Comparison of ENCODE assay signal across 8 mouse cellular contexts in the genomic region with DNA sequence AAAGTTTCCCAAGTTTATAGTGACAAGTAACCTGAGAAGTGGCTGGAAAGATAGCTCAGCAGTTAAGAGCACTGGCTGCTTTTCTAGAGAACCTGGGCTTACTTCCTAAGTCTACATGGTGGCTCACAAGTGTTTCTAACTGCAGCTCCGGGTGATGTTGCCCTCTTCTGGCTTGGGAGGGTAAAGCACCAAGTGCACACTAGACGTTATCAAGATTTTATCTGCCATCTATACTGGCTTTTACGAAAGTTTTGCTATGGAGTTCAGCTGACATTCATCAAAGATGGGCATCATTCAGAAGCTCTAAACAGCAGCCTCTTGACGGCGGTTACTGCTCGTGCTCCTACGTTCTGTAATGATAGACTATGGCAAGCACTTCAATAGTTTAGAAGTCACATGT. TPM values are rescaled to one million over a fixed set of nuclear protein-coding genes. Genes with fewer than 3 reads are reported as not detected.
DNase-seq lines count a peak whose midpoint lies in the region; ATAC-seq and TF ChIP-seq lines count a peak whose summit lies in the region.

No protein-coding gene starts in this region.

- ATAC-seq in midbrain, embryonic 16.5 days: peak; percentile 62; the same call in 1 of the 2 replicates

- H3K4me1 ChIP-seq in midbrain, embryonic 16.5 days (ENCODE audit: control insufficient read depth, insufficient read depth, low read length): peaks cover 8% of the 10 kb centered on the region

- H3K9me3 ChIP-seq in midbrain, embryonic 16.5 days (replicated peaks; ENCODE audit: control insufficient read depth, low read length, poor library complexity, severe bottlenecking): no peaks in the 10 kb centered on the region

- WGBS in midbrain, embryonic 16.5 days: 14% methylated on average over 7 of the region's 7 CpGs

- TF ChIP-seq CTCF in gastrocnemius, adult 2 months (IDR thresholded peaks at IDR 0.05): peak; percentile 88

- peak; percentile 42 to 45 for DNase-seq in urinary bladder, adult 18-20 months (ENCODE audit: low spot score in 2 of 2)
- DNase-seq in urinary bladder, postnatal 10 days (ENCODE audit: low spot score): no peak
- DNase-seq in cerebellum, postnatal 4 days (ENCODE audit: low spot score in 2 of 2): peak; percentile 47 to 73
- peak; percentile 77 for DNase-seq in gastrocnemius, adult 2 months
- peak; percentile 61 for DNase-seq in kidney, adult 11 months
- peak; percentile 38 to 63 for DNase-seq in left cerebral cortex, postnatal 36 days (ENCODE audit: low spot score in 2 of 2)
- DNase-seq in spleen, postnatal 14 days (ENCODE audit: low spot score in 2 of 2): peak; percentile 49 to 64

- no peaks in the 10 kb centered on the region for H3K27me3 ChIP-seq in midbrain, embryonic 16.5 days (ENCODE audit: control insufficient read depth, insufficient read depth, low read depth, low read length)

- peaks cover 11% of the 10 kb centered on the region for H3K36me3 ChIP-seq in midbrain, embryonic 16.5 days (ENCODE audit: control insufficient read depth, insufficient read depth, low read length)

- H3K4me3 ChIP-seq in gastrocnemius, adult 2 months: no peak overlapping the region
- no peak overlapping the region for H3K4me3 ChIP-seq in midbrain, embryonic 16.5 days (ENCODE audit: low read depth, low read length)

- peak overlapping the region; percentile 12; the same call in 1 of the 2 replicates for H3K27ac ChIP-seq in gastrocnemius, adult 2 months
- no peak overlapping the region for H3K27ac ChIP-seq in midbrain, embryonic 16.5 days (ENCODE audit: low read length)

- no peak overlapping the region for H3K9ac ChIP-seq in midbrain, embryonic 16.5 days (ENCODE audit: low read depth, low read length)

- no peak overlapping the region for H3K4me2 ChIP-seq in midbrain, embryonic 16.5 days (ENCODE audit: low read length)

- intact Hi-C loops in gastrocnemius, adult 2 months (cut with DNase I): loop anchor here (10.0 kb wide), 2 partner anchors 233 to 263 kb away; a partner anchor contains a TSS
- intact Hi-C loops in left cerebral cortex, postnatal 36 days (cut with DNase I): loop anchor here (2.0 to 10.0 kb wide), 4 partner anchors 99 to 373 kb away; no protein-coding TSS in a partner anchor

RNA-seq across cellular contexts. Expression of a gene that starts 2.9 kb away (rescaled TPM):
- 1 to 10 TPM; 5.2 to 7.6 TPM for total RNA-seq in gastrocnemius, adult 2 months (2021)
- 1 to 10 TPM; 7.1 to 7.4 TPM for total RNA-seq in left cerebral cortex, postnatal 36 days (2021)
- polyA plus RNA-seq in midbrain, embryonic 16.5 days (2015; fragmentation: Nextera tagmentation; extraction: Ambion mirVana): 19.2 and 19.9 TPM in 2 replicates

RNA-seq across cellular contexts. Expression of a gene that starts 14.1 kb away (rescaled TPM):
- 1 to 10 TPM; 6.2 to 7.6 TPM for total RNA-seq in gastrocnemius, adult 2 months (2021)
- total RNA-seq in left cerebral cortex, postnatal 36 days (2021): 10 to 100 TPM; 11.6 to 13.8 TPM
- 21.3 and 23.8 TPM in 2 replicates for polyA plus RNA-seq in midbrain, embryonic 16.5 days (2015; fragmentation: Nextera tagmentation; extraction: Ambion mirVana)

RNA-seq across cellular contexts. Expression of a gene that starts 15.2 kb away (rescaled TPM):
- 100 to 1,000 TPM; 239 to 294 TPM for total RNA-seq in gastrocnemius, adult 2 months (2021)
- total RNA-seq in left cerebral cortex, postnatal 36 days (2021): 100 to 1,000 TPM; 576 to 584 TPM
- 1,323 and 1,478 TPM in 2 replicates for polyA plus RNA-seq in midbrain, embryonic 16.5 days (2015; fragmentation: Nextera tagmentation; extraction: Ambion mirVana)

RNA-seq across cellular contexts. Expression of a gene that starts 29.0 kb away (rescaled TPM):
- under 1 TPM in 1 of 2 experiments, not detected in 1; 0.08 TPM for total RNA-seq in gastrocnemius, adult 2 months (2021)
- 1 to 10 TPM; 2.7 to 3.2 TPM for total RNA-seq in left cerebral cortex, postnatal 36 days (2021)
- 1.9 and 2.0 TPM in 2 replicates for polyA plus RNA-seq in midbrain, embryonic 16.5 days (2015; fragmentation: Nextera tagmentation; extraction: Ambion mirVana)
